Mouse (Mus musculus) MEL-GATA-1-ER (cell line): ENCODE data around the gene Cox10.

ENCODE experiments used
- DNase-seq: peaks from one replicate; pipeline ENCODE4 v3.0.0-alpha.2; 2012; ENCODE audit warnings: low read depth; ENCODE audit errors: extremely low read depth

The Cox10 gene

DNA sequence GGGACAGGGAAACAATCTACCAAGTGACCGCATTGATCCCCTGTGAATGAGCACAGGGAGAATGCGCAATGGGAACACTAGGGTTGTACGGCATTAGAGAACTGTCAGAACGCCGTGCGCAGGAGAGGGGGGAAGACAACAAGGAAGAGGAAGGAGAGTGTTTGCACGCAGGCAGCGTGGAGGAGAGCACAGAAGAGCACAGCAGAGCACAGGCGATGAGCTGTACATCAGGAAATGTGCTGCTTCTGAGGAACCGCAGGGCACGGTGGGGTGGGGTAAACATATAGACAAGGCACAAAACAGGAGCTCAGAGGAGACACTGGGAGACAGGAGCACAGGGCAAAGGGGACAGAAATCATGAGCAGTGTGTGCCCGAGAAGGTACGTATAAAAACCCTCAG, 31.8 kb downstream of the Cox10 start:
- no peak for DNase-seq

DNA sequence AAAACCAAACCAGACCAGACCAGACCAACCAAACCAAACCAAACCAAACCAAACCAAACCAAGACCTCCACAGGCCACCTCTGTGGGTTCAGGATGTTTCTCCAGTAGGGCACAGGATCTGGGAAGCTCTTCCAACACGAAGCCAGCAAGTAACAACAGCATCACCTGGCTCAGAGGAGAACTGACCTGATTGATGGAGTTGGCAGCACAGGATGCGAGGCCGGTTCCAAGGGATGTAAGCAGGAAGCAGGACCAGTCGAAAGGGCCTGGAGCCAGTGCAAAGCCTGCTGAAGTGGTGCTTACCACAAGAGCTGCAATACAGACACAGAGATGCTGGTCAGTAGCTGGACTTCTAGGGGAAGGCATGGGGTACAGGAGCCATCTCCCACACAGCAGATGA, 34.2 kb downstream of the Cox10 start:
- no peak for DNase-seq

DNA sequence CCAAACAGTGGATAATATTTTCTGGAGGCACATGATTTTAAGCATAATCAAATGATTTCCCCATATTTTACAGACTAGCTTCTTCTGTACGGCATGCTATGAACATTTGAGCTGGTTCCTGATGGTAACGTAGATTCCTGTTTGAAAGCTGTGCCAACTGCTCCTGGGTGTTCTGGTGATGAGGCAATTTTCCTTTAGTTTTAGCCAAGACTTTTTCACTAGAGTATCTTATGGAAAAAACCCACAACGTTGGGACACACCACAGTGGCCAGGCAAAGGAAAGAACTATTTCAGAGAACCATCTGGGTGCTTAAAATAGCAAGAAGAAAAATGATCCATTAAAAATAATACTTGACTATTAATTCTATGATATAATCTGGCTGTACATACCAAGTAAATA, 35.2 kb downstream of the Cox10 start:
- no peak for DNase-seq

DNA sequence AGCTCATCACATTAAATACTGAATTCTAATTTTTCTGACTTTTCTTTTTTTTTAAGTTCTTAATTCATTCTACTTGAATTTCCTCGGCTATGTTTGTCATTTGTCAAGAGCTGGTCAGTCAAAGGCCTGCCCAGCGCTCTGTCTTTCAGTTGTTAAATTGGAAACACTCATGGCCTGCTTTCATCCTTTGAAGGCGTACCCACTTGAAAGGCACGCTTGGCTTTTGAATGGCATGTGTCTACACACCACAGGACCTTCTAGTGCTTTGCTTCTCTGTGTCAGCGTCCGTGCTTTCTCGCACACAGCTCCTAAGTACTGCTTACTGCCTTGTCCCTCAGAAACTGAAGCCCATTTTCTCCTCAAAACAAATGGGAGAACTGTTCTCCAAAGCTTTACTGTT, 38.0 kb downstream of the Cox10 start:
- DNase-seq: no peak

DNA sequence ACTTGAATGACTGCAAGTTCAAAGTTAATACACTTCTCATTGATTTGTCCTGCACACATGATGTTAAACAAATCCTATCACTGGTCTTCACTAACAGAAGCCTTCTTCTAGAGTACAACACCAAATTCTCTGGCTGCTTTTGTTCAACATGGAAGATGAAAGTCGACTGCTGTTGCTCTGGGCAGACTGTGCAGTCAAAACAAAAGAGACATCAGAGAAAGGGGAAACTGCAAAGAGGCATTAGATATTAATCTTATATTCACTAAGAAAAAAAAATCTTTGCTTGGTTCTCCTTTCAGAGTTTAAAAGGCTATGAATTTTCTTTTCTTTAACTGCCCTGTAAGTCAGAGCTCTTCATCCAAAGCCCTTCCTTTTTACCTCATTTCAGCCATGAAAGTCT, 39.7 kb downstream of the Cox10 start:
- DNase-seq: peak; percentile 22

DNA sequence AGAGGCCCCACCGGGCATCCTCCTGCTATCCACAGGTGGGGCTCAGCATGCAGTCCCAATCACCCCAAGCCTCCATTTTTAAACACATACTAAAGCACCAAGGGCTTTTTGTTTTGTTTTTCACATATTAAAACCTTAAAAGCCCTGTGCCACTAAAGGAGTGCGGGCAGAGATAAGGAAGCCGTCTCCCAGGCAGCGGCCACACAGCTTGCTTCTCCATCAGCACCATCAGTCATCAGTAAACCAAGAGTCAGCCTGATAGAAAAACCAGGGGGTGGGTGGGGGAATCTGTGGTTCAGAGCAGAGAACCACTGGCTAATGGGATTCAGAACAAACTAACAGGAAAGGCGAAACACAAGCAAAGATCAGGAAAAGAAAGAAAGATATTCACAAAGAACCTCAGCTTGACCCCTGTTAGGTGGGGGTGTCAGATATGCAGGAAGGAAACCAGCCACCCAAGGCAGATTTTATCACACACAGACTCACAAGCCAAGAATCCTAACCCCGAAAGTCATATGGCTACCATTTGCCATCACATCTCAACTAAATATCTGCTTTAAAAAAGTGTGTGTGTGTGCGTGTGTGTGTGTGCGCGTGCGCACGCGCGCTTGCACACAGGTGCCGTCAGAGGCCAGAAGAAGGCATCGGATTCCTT, 41.7 kb downstream of the Cox10 start:
- DNase-seq: peak; percentile 35

DNA sequence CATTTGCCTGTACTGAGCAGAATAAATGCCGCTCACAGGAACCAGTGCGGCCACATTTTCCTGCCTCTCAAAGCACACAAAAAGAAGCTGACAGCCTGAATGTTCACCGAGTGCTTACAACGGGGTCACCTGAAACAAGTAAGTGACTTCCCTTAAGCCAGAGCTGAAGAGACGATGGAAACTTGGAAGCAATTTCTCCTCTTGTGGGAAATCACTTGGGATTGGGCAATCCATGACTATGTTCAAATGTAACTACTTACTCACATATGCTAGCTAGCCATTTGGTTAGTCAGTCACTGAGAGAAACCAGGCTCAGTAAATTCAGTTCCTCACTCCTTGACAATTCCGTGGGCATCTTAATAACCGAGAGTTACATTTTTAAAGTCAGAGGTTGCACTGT, 43.0 kb downstream of the Cox10 start:
- no peak for DNase-seq

DNA sequence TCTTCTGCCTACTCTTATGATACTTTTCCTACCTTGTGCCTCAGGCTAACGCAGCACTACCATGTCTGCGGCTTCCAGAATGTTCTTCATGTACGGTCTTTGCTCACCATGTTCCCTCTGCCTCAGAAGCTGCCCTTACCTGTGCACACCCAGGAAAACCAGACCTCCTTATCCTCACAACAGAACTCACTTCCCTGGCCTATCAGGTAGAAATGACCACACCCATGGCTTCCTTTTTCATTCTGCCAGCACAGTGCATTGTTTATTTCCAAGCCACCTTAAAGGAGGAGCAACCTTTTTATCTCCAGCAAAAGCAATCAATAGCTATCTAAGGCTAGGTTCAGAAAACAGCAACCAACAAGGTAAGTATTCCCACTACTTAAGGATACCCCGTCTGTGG, 43.6 kb downstream of the Cox10 start:
- DNase-seq: no peak

DNA sequence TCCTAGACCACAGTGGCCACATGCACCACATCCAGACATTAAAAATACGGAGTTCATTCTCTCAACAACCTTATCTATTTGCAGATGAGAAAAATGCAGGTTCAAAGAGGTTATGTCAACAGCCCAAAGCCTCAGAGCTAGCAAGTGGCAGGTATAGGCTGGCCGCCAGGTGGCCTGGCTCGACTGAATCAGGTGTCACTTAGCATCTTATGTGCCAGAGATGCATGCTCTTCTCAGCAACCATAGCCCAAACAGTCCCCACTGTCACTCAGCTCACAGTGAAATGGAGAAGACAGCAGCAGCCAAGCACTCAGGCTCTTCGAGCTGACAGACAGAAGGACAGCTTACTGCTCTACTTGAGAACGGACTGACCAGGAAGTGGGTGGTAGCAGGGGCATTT, 44.6 kb downstream of the Cox10 start:
- no peak for DNase-seq

DNA sequence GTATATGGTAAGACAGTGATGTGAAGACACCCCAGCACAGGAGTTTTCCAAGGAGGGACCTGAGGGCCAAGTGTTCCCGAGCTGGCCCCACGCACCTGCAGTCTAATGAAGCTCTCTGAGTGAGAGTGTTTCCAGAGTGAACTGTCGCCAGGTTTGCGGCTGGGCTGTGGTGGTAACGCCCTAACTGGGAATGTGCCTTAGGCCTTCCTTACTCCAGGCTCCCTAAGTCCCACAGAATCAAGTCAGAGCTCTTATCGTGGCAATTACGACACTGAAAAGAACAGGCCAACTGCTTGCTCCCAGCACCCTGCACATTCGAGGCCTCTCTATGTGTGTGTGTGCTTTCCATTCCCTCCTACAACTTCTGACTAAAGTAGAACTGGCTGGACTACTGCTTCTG, 51.8 kb downstream of the Cox10 start:
- DNase-seq: no peak

DNA sequence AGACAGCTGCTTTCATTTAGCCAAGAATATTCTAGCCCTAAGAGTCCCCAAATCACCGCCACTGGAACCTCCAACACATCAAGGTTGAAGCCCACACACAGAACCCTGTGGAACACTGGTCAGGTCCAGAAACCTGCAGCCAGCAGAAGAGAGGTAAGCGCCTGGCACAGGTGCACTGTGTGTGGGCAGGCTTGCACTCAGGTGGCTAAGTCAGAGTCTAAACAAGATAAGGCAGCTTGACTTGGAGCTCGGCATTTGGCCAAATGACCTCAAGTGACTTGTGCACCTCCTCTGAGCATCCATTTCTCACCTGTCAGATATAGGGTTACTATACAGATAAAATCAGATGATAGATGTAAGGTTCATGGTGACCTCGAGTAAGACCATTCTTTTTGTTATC, 53.4 kb downstream of the Cox10 start:
- DNase-seq: no peak

DNA sequence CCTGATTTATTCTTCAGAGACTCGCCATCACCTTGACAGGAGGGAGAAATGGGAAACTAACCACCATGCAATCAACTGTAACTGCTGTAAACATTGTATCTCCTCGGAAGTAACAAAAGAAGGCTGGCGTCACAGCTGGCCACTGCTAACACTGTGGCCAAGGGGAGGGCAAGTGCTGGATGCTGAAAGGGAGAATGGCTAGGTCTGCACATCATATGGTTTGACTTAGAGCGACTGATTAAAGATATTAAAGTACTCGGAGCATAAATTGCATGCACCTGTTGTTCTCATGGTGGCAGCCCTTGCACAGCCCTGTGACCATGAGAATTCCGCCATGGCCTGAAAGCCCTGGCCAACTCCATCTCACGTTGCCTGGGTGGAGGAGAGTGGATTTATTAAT, 54.7 kb downstream of the Cox10 start:
- no peak for DNase-seq

DNA sequence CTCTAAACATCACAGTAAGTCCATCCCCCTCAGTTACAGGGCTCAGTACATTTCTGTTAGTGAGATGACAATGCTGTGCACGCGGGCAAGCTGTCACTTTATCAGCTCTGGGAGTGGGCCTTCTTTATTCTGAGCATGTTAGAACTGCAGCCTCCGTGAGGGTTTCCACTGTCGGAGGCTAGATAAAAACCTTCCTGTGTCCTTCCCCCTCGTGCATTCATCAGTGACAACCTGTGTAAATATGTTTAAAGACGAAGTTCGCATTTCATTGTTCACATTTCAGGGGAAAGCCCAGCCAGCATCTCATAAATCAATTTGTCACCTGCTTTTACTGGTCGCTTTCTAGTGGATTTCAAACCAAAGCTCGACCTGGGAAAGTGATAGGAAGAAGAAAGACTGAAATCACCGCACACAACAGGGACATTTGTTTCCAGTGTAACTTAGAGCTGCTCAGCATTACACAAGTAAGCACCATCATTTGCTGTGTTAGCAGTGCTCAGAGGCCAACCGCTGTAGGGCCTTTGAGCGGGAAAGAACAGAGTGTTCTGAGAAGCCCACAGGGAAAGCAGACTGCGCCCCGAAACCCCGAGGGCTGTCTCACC, 55.8 kb downstream of the Cox10 start:
- DNase-seq: no peak

DNA sequence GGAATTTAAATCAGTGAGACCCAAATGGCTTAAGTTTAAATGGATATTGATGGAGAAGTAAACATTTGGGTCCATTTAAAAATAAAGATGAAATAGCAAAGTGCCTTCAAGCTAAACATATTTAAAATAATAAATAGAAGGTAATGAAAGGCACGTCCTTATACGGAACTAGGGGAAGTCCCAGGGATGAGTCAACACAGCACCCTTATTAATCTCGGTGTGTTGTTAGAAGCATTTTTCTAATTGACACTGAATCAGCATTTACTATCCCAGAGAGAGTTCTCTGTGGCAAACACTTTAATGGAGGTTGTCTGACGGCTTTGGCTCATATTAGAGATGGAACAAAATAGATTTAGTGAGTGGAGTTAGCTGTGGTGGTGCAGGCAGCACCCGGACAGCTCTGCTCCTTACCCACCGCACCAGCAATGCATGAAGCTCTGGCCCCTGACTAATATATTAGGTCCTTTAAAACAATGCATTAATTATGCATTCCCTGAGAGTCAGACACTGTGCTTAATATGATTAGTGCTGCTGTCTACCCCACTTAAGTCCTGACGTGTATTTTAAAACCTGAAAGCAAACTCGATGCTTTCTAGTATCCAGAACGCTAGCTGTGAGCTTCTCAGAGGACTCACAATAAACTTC, 56.7 kb downstream of the Cox10 start:
- DNase-seq: no peak

DNA sequence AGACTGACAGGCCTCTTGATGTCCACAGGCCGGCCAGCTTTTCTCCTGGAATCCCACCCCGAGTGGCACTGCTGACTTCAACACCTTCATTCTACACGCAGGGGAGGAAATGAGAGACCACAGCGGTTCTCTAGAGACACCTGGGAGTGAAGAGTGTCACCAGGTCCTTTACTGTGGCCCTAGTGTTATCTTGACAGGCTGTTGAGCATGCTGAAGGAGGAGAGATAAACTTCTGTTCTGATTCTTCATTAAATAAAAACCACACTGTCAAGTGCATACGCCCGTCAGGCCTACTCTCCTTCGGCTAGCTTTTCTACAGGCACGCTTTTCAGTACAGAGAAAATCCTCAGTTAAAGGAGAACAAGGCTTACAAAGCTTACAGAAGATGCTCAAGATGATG, 60.0 kb downstream of the Cox10 start:
- DNase-seq: no peak

DNA sequence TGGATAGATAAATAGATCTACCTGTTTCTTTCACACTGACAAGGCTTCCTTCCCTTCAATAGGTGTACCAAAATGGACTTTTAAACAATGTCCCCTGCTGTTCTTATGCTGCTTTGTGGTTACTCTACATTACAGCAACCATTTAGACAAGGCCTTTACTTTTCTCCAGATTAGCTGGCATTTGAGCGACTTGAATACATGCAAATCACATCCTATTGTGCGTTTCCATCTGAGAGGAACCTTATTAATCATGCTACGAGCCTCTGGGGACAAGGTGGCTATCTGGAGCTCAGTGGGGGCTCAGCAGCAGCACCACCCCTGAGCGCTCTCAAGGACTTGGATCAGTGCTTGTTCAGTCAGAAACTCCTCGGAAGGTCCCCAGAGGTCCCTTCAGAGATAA, 61.1 kb downstream of the Cox10 start:
- DNase-seq: no peak

DNA sequence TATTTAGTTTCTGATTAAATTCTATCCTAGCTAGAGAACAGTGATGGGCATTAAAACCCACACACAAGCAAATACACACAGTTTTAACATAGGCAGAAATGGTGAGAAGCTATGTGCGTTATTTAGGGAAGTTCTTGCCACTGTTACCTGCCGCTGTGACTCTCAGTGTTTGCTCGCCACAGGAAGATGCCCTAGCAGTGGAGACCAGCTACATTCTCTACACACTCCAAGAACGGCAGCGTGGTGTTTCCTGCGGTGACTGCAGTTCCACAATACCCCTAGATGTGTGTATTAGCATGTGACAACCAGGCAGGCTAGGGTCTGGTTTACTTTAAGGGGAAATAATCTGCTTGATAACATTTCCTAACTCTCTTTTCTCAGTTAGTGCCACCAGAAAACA, 64.0 kb downstream of the Cox10 start:
- DNase-seq: no peak

DNA sequence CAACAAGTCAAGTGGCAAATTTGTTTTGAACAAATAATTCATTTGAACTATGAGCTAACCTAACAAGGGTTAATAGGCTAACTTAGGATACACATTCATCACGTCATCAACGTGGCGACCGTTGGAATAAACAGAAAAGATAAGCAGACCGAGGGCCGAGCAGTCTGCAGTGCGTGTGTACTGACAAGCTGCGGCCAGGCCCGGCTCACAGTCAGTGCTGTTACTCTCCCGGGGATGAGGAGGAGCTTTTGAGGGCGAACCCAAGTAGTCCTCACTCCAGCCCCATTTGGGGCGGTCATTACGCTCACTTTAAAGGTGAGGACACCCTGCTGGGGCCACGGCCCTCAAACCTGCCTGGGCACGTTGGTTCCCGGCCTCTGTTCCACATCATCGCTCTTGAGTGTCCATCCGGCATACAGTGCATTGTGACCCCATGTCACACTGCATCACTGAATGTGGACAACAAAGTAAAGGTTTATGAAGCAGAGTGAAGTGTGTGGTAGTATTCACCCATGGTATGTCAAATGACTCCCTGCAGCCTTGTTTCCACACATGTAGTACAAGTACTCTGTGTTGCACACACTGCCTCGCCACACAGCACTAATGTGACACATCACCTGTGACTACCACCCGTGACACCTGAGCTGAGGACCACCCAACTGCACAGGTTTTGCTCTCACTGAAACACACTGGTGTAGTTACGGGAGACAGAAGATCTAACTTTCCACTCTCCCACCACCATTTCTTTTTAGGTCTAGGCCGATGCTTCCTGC, 68.4 kb downstream of the Cox10 start:
- DNase-seq: no peak

DNA sequence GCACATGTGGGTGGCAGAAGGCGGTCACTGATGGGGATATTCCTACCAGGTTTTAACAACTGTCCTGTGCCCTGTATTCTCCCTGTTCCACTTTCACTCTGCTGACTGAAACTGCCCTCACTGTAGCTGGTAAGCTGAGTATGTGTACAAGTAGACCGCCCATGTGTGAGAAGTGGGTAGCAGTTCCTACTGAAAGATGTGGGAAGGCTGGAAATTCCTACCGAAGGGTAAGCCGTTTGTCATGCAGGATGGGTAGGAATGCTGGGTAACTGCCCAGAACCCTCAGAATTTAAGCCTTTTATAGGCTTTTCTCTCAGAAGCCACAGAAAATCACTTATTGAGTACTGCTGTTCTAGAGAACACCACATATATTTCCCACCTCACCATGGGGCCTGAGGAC, 75.1 kb downstream of the Cox10 start:
- DNase-seq: no peak

DNA sequence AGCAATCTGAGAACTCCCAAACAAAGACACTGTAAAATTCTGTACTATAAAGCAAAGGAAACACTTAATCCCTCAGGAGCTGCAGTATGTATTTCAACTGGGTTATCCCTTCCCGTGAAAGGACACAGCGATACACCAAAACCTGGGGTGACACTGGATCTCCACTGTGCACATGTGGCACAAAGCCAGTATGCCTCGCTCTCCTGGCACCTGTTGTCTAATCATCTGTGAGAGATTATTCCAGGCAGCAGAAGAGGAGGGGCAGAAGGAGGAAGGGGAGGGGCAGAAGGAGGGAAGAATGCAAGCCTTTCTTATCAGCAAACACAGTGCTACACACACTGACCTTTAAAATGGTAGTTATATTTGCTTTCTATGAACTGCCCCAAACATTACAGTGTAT, 75.8 kb downstream of the Cox10 start:
- DNase-seq: no peak

DNA sequence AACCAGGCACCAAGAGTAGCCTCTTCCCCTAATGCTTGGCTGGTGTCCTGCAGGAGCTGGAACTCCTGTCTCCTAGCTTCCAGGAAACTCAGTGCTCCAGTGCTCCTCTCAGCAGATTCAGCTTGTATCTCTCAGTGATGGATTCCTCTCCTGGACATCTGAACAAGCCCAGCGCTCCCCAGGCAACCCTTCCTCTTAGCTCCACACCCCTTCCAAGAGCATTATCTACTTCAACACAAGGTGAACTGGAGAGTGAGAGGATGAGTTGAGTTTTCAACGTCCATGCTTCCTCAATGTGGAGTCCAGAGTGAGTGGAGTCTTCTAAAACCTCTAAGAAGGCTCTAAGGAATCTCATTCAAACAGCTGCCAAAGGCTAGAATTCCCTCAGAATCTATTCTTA, 76.6 kb downstream of the Cox10 start:
- no peak for DNase-seq

DNA sequence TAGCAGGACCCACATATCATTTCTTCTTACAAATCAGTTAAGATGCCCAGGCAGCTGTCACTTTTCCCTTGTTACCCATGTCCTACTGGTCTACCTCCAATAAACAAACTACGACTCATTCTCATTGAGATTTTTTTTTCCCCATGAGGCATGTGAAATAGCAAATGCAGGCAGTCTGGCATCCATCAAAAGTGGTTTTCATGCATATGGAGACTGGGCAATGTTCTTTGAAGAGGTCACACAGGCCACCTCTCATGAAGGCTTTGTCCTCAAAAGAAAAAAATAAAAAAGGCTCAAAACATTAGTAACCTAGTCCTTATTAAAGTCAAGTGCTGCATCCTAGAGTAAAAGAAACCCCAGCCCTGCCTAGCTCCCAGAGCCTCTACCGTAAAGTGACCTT, 78.2 kb downstream of the Cox10 start:
- DNase-seq: no peak
